Mouse (Mus musculus) MEL (cell line): ENCODE results near the gene Gpr37l1. TPM values are rescaled to one million over a fixed set of nuclear protein-coding genes. Genes with fewer than 3 reads are reported as not detected.

ENCODE experiments used
- DNase-seq: peaks from one replicate; pipeline ENCODE4 v3.0.0; 2011; ENCODE audit warnings: low read depth, low spot score
- H3K27ac ChIP-seq: 2 replicates; pipeline ENCODE4 v1.5.1; 2012; ENCODE audit warnings: low read depth, mild to moderate bottlenecking, control low read depth, low read length, moderate library complexity; ENCODE audit not compliant: control insufficient read depth
- H3K27me3 ChIP-seq, 2 experiments: fragments of 150-350 bp in 1 of 2; sonication (generic) in 1 of 2; 2 replicates each; pipeline ENCODE4 v1.6.1; 2012; ENCODE audit warnings: low read length in 2 of 2, mild to moderate bottlenecking in 2 of 2, improper control_type of control experiment in 1 of 2, moderate library complexity in 1 of 2; ENCODE audit not compliant: insufficient read depth in 2 of 2, control insufficient read depth in 1 of 2
- H3K36me3 ChIP-seq, 2 experiments: 2 replicates each; pipeline ENCODE4 v1.6.1; 2012 to 2014; ENCODE audit warnings: low read length in 2 of 2, improper control_type of control experiment in 1 of 2, inconsistent platforms in 1 of 2, mild to moderate bottlenecking in 1 of 2; ENCODE audit not compliant: insufficient read depth in 2 of 2, control insufficient read depth in 1 of 2
- H3K4me1 ChIP-seq, 2 experiments: fragments of 150-350 bp in 1 of 2; sonication (generic) in 1 of 2; 2 replicates each; pipeline ENCODE4 v1.6.1; 2012; ENCODE audit warnings: low read length in 2 of 2, improper control_type of control experiment in 1 of 2, mild to moderate bottlenecking in 1 of 2; ENCODE audit not compliant: insufficient read depth in 2 of 2, control insufficient read depth in 1 of 2
- H3K4me3 ChIP-seq, 2 experiments: fragments of 150-350 bp in 1 of 2; sonication (generic) in 1 of 2; 2 replicates each; pipeline ENCODE4 v1.5.1; 2012; ENCODE audit warnings: low read depth in 2 of 2, low read length in 2 of 2, mild to moderate bottlenecking in 2 of 2, moderate library complexity in 2 of 2, control low read depth in 1 of 2, improper control_type of control experiment in 1 of 2; ENCODE audit not compliant: control insufficient read depth in 1 of 2, insufficient read depth in 1 of 2
- H3K79me2 ChIP-seq: 2 replicates; pipeline ENCODE4 v1.6.1; 2012; ENCODE audit warnings: mild to moderate bottlenecking, low read length, moderate library complexity; ENCODE audit not compliant: control insufficient read depth, poor library complexity, insufficient read depth
- H3K9ac ChIP-seq: 2 replicates; pipeline ENCODE4 v1.6.1; 2012; ENCODE audit warnings: low read depth, mild to moderate bottlenecking, control low read depth, low read length, moderate library complexity; ENCODE audit not compliant: control insufficient read depth, poor library complexity, severe bottlenecking
- H3K9me3 ChIP-seq: fragments of 150-350 bp; sonication (generic); replicated peaks from 2 replicates; pipeline ENCODE4 v1.6.1; 2012; ENCODE audit warnings: mild to moderate bottlenecking, low read length, improper control_type of control experiment, moderate library complexity; ENCODE audit not compliant: insufficient read depth
- E2F4 ChIP-seq: IDR thresholded peaks from 2 replicates; pipeline ENCODE4 v1.6.1; 2011; ENCODE audit warnings: low read depth, low read length, improper control_type of control experiment, borderline replicate concordance
- EP300 ChIP-seq, 2 experiments: IDR thresholded peaks; 2 replicates each; pipeline ENCODE4 v1.6.1; 2011; ENCODE audit warnings: improper control_type of control experiment in 2 of 2, low read length in 2 of 2, low read depth in 1 of 2, mild to moderate bottlenecking in 1 of 2
- ETS1 ChIP-seq: IDR thresholded peaks from 2 replicates; pipeline ENCODE4 v1.6.1; 2012; ENCODE audit warnings: low read depth, mild to moderate bottlenecking, inconsistent platforms, low read length, improper control_type of control experiment, moderate library complexity
- GABPA ChIP-seq: IDR thresholded peaks from 2 replicates; pipeline ENCODE4 v1.6.1; 2012; ENCODE audit warnings: low read depth, mild to moderate bottlenecking, inconsistent platforms, low read length, improper control_type of control experiment, moderate library complexity
- GATA1 ChIP-seq: IDR thresholded peaks from 2 replicates; pipeline ENCODE4 v1.6.1; 2011; ENCODE audit warnings: low read depth, low read length, improper control_type of control experiment
- HCFC1 ChIP-seq: IDR thresholded peaks from 2 replicates; pipeline ENCODE4 v1.6.1; 2012; ENCODE audit warnings: low read depth, mild to moderate bottlenecking, inconsistent platforms, low read length, improper control_type of control experiment, moderate library complexity
- JUND ChIP-seq: IDR thresholded peaks from 2 replicates; pipeline ENCODE4 v1.6.1; 2011; ENCODE audit warnings: low read depth, mild to moderate bottlenecking, improper control_type of control experiment, low read length
- KAT2A ChIP-seq: conservative IDR thresholded peaks from 2 replicates; pipeline ENCODE4 v1.6.1; 2012; ENCODE audit warnings: low read depth, low read length, improper control_type of control experiment, inconsistent platforms
- MAFK ChIP-seq: IDR thresholded peaks from 2 replicates; pipeline ENCODE4 v1.6.1; 2011; ENCODE audit warnings: low read depth, mild to moderate bottlenecking, low read length, improper control_type of control experiment, borderline replicate concordance
- MYC ChIP-seq: IDR thresholded peaks from 2 replicates; pipeline ENCODE4 v1.6.1; 2011; ENCODE audit warnings: low read depth, mild to moderate bottlenecking, low read length, improper control_type of control experiment, moderate library complexity
- NELFE ChIP-seq: IDR thresholded peaks from 2 replicates; pipeline ENCODE4 v1.6.1; 2011; ENCODE audit warnings: low read depth, low read length, improper control_type of control experiment
- SIN3A ChIP-seq: IDR thresholded peaks from 2 replicates; pipeline ENCODE4 v1.6.1; 2012; ENCODE audit warnings: low read length, improper control_type of control experiment, inconsistent platforms
- SMC3 ChIP-seq: IDR thresholded peaks from 2 replicates; pipeline ENCODE4 v1.6.1; 2011; ENCODE audit warnings: low read depth, low read length, improper control_type of control experiment
- TAL1 ChIP-seq: IDR thresholded peaks from 2 replicates; pipeline ENCODE4 v1.6.1; 2012; ENCODE audit warnings: mild to moderate bottlenecking, inconsistent platforms, low read length, moderate library complexity, mixed read lengths
- TBP ChIP-seq: IDR thresholded peaks from 2 replicates; pipeline ENCODE4 v1.8.0; 2011; ENCODE audit warnings: low read depth, low read length, improper control_type of control experiment
- USF1 ChIP-seq: IDR thresholded peaks from 2 replicates; pipeline ENCODE4 v1.6.1; 2014; ENCODE audit warnings: low read depth, mild to moderate bottlenecking, inconsistent platforms, low read length, improper control_type of control experiment, moderate library complexity
- ZKSCAN1 ChIP-seq: IDR thresholded peaks from 2 replicates; pipeline ENCODE4 v1.6.1; 2012; ENCODE audit warnings: low read depth, mild to moderate bottlenecking, inconsistent platforms, low read length, improper control_type of control experiment, moderate library complexity
- ZNF384 ChIP-seq: IDR thresholded peaks from 2 replicates; pipeline ENCODE4 v1.6.1; 2012; ENCODE audit warnings: low read depth, mild to moderate bottlenecking, inconsistent platforms, low read length, improper control_type of control experiment
- polyA plus RNA-seq, 2 experiments: library from polyadenylated mRNA; stranded (reverse) in 1 of 2; unstranded in 1 of 2; fragments of >175 nt in 1 of 2; fragments of >200 nt in 1 of 2; gene quantifications; 2 replicates each; pipeline versions ENCODE4 v1.2.1 to v1.2.4; 2012; ENCODE audit warnings: low replicate concordance in 2 of 2, low read depth in 1 of 2; ENCODE audit not compliant: insufficient read length in 2 of 2, insufficient read depth in 1 of 2, missing spikeins in 1 of 2
- total RNA-seq: library from RNA; depleted of rRNA; stranded (reverse); fragments of 300-350 nt; gene quantifications from 2 replicates; pipeline ENCODE4 v1.2.3, GENCODE M21; 2012

Gpr37l1 gene
- total and polyA plus RNA-seq, 3 experiments = not detected

- Histone ChIP-seq H3K9me3 (no peaks in the 10 kb centered on the region), H3K4me3 (no peak overlapping the region), H3K79me2 (no peaks in the 10 kb centered on the region), H3K27me3 (peaks cover 1 to 2% of the 10 kb centered on the region in 2 experiments; a peak in 2 of 4 replicates), H3K4me1 (no peaks in the 10 kb centered on the region), H3K36me3 (no peaks in the 10 kb centered on the region), H3K27ac (no peak overlapping the region), H3K9ac (no peak overlapping the region)
- no peak for DNase-seq
- TF ChIP-seq HCFC1 (no peak), GABPA (no peak)
These were observed 11.4 kb upstream of the Gpr37l1 start for GRCm38 (mm10) chr1:135178863-135179262.

- H3K4me1 ChIP-seq = no peaks in the 10 kb centered on the region
- no peaks in the 10 kb centered on the region for H3K9me3 ChIP-seq
- peaks cover 1 to 2% of the 10 kb centered on the region in 2 experiments; a peak in 2 of 4 replicates for H3K27me3 ChIP-seq
- DNase-seq = no peak
- no peak overlapping the region for H3K4me3 ChIP-seq
- no peak overlapping the region for H3K27ac ChIP-seq
- no peaks in the 10 kb centered on the region for H3K79me2 ChIP-seq
- H3K9ac ChIP-seq = no peak overlapping the region
- H3K36me3 ChIP-seq = no peaks in the 10 kb centered on the region
- TF ChIP-seq USF1 (no peak), MYC (no peak), ZNF384 (no peak), GABPA (no peak), SMC3 (no peak), MAFK (no peak), NELFE (no peak), TBP (no peak), TAL1 (no peak), GATA1 (no peak), ZKSCAN1 (no peak), SIN3A (no peak), KAT2A (no peak), ETS1 (no peak), EP300 (IDR thresholded peaks at IDR 0.05; ENCODE audit: low read depth in 1 of 2, low read length in 2 of 2) (no peak), JUND (no peak), E2F4 (no peak)
These were observed 10.2 kb upstream of the Gpr37l1 start for GRCm38 (mm10) chr1:135177724-135178123.
